31 mouse cellular contexts compared by ENCODE assay signal in genomic region chr1:71983786-71984185, GRCm38 (mm10).
DNase-seq lines count a peak whose midpoint lies in the region; ATAC-seq and TF ChIP-seq lines count a peak whose summit lies in the region.
"Had no signal": no experiment of that assay in that cellular context is flagged by ENCODE, and none has a peak within 500 bp of the region (broad histone marks: within the 10 kb centered on the region; RNA-seq: fewer than 3 reads in every experiment).

No protein-coding gene starts in this region.

- H3K4me1 ChIP-seq in intestine, postnatal 0 days (replicated peaks; ENCODE audit: control insufficient read depth, insufficient read depth, low read length), result no peaks in the 10 kb centered on the region
- H3K4me1 ChIP-seq in intestine, embryonic 15.5 days (replicated peaks), result no peaks in the 10 kb centered on the region
- 0 out of 2 replicates have a peak, but pooled peaks cover 6% of the 10 kb centered on the region for H3K4me1 ChIP-seq in lung, embryonic 15.5 days
- H3K4me1 ChIP-seq in stomach, embryonic 15.5 days, result no peaks in the 10 kb centered on the region
- H3K4me1 ChIP-seq: heart, embryonic 13.5 days; hindbrain, embryonic 10.5 days; hindbrain, embryonic 15.5 days; megakaryocyte, embryonic 14.5 days; midbrain, embryonic 12.5 days; neural tube, embryonic 13.5 days had no signal

- no peak overlapping the region for H3K4me2 ChIP-seq in intestine, postnatal 0 days (replicated peaks; ENCODE audit: low read depth)
- H3K4me2 ChIP-seq in intestine, embryonic 15.5 days (replicated peaks), result no peak overlapping the region
- no peak overlapping the region for H3K4me2 ChIP-seq in lung, embryonic 15.5 days
- H3K4me2 ChIP-seq in stomach, embryonic 15.5 days, result no peak overlapping the region
- H3K4me2 ChIP-seq: heart, embryonic 13.5 days; hindbrain, embryonic 15.5 days; limb, embryonic 15.5 days; midbrain, embryonic 12.5 days; neural tube, embryonic 13.5 days had no signal

- H3K36me3 ChIP-seq in intestine, postnatal 0 days (ENCODE audit: control insufficient read depth, insufficient read depth), result no peaks in the 10 kb centered on the region
- H3K36me3 ChIP-seq in intestine, embryonic 15.5 days, result no peaks in the 10 kb centered on the region
- no peaks in the 10 kb centered on the region for H3K36me3 ChIP-seq in lung, embryonic 15.5 days
- no peaks in the 10 kb centered on the region for H3K36me3 ChIP-seq in stomach, embryonic 15.5 days
- H3K36me3 ChIP-seq: heart, embryonic 13.5 days; hindbrain, embryonic 10.5 days; hindbrain, embryonic 15.5 days; limb, embryonic 10.5 days; limb, embryonic 15.5 days; midbrain, embryonic 12.5 days; neural tube, embryonic 13.5 days had no signal

- TF ChIP-seq CTCF in intestine, postnatal 0 days (IDR thresholded peaks at IDR 0.05; ENCODE audit: low read depth), result peak; percentile 35

- H3K27ac ChIP-seq in intestine, postnatal 0 days (ENCODE audit: low read depth, low read length), result no peak overlapping the region
- H3K27ac ChIP-seq in intestine, embryonic 15.5 days, result no peak overlapping the region
- 0 out of 2 replicates have a peak overlapping the region, but pooled peaks have one; percentile 31 for H3K27ac ChIP-seq in lung, embryonic 15.5 days
- H3K27ac ChIP-seq in stomach, embryonic 15.5 days, result peak overlapping the region; percentile 45; the same call in 1 of the 2 replicates
- H3K27ac ChIP-seq: gastrocnemius, adult 2 months; heart, embryonic 13.5 days; hindbrain, embryonic 10.5 days; hindbrain, embryonic 15.5 days; limb, embryonic 10.5 days; limb, embryonic 15.5 days; liver, embryonic 14.5 days; midbrain, embryonic 12.5 days; neural tube, embryonic 13.5 days had no signal

- no peaks in the 10 kb centered on the region for H3K27me3 ChIP-seq in intestine, postnatal 0 days (replicated peaks; ENCODE audit: control insufficient read depth, insufficient read depth, low read length)
- H3K27me3 ChIP-seq in intestine, embryonic 15.5 days (replicated peaks), result no peaks in the 10 kb centered on the region
- no peaks in the 10 kb centered on the region for H3K27me3 ChIP-seq in lung, embryonic 15.5 days
- no peaks in the 10 kb centered on the region for H3K27me3 ChIP-seq in stomach, embryonic 15.5 days (replicated peaks)
- H3K27me3 ChIP-seq: heart, embryonic 13.5 days; hindbrain, embryonic 15.5 days; limb, embryonic 15.5 days; megakaryocyte, embryonic 14.5 days; midbrain, embryonic 12.5 days; neural tube, embryonic 13.5 days had no signal

- H3K9me3 ChIP-seq in intestine, postnatal 0 days (ENCODE audit: control insufficient read depth), result no peaks in the 10 kb centered on the region
- H3K9me3 ChIP-seq in intestine, embryonic 15.5 days, result no peaks in the 10 kb centered on the region
- no peaks in the 10 kb centered on the region for H3K9me3 ChIP-seq in lung, embryonic 15.5 days
- no peaks in the 10 kb centered on the region for H3K9me3 ChIP-seq in stomach, embryonic 15.5 days
- H3K9me3 ChIP-seq: heart, embryonic 13.5 days; hindbrain, embryonic 10.5 days; hindbrain, embryonic 15.5 days; limb, embryonic 10.5 days; limb, embryonic 15.5 days; megakaryocyte, embryonic 14.5 days; midbrain, embryonic 12.5 days; neural tube, embryonic 13.5 days had no signal

- no peak overlapping the region for H3K4me3 ChIP-seq in intestine, postnatal 0 days (ENCODE audit: low read depth, low read length)
- no peak overlapping the region for H3K4me3 ChIP-seq in intestine, embryonic 15.5 days (replicated peaks)
- no peak overlapping the region for H3K4me3 ChIP-seq in lung, embryonic 15.5 days
- H3K4me3 ChIP-seq in stomach, embryonic 15.5 days (replicated peaks), result no peak overlapping the region
- H3K4me3 ChIP-seq: erythroblast, embryonic 14.5 days; gastrocnemius, adult 2 months; heart, embryonic 13.5 days; hindbrain, embryonic 10.5 days; hindbrain, embryonic 15.5 days; limb, embryonic 10.5 days; limb, embryonic 15.5 days; megakaryocyte, embryonic 14.5 days; midbrain, embryonic 12.5 days; myocyte; neural tube, embryonic 13.5 days had no signal

- no peak for ATAC-seq in intestine, postnatal 0 days
- ATAC-seq in intestine, embryonic 15.5 days, result no peak
- ATAC-seq in lung, embryonic 15.5 days (ENCODE audit: borderline replicate concordance, extremely low read depth, low FRiP score, low TSS enrichment), result no peak
- ATAC-seq in stomach, embryonic 15.5 days (ENCODE audit: insufficient read depth, low FRiP score, low read depth), result no peak
- ATAC-seq: CD4-positive, CD25-positive, alpha-beta regulatory T cell, adult 4 months; forebrain, embryonic 16.5 days had no signal

- no peak overlapping the region for H3K9ac ChIP-seq in intestine, postnatal 0 days (ENCODE audit: low read depth, low read length)
- no peak overlapping the region for H3K9ac ChIP-seq in intestine, embryonic 15.5 days
- no peak overlapping the region for H3K9ac ChIP-seq in lung, embryonic 15.5 days
- no peak overlapping the region for H3K9ac ChIP-seq in stomach, embryonic 15.5 days
- H3K9ac ChIP-seq: heart, embryonic 13.5 days; hindbrain, embryonic 15.5 days; limb, embryonic 15.5 days; liver, embryonic 14.5 days; midbrain, embryonic 12.5 days; neural tube, embryonic 13.5 days had no signal

- DNase-seq in lung, postnatal 25 days (ENCODE audit: low spot score), result no peak
- peak; percentile 56 for DNase-seq in NIH3T3 (ENCODE audit: low read depth)
- DNase-seq in thymus, postnatal 10 days (ENCODE audit: low spot score in 2 of 2), result no peak
- no peak for DNase-seq in urinary bladder, adult 18-20 months (ENCODE audit: low spot score in 2 of 2)
- DNase-seq: adrenal gland, postnatal 10 days; cerebellum, adult 11-12 months; cerebellum, adult 9-11 months; gastrocnemius, adult 2 months; heart, postnatal 10 days; kidney, adult 11 months; kidney, postnatal 25 days; lung, postnatal 4 days; thymus, adult 18-20 months; thymus, postnatal 36 days had no signal

- WGBS in intestine, postnatal 0 days, result 75% methylated on average over 7 of the region's 7 CpGs
- 76% methylated on average over 7 of the region's 7 CpGs for WGBS in intestine, embryonic 15.5 days
- WGBS in lung, embryonic 15.5 days, result 63% methylated on average over 7 of the region's 7 CpGs
- WGBS in stomach, embryonic 15.5 days, result 70% methylated on average over 7 of the region's 7 CpGs

Comparison
In these comparisons a context has a peak if more than half of its experiments do, and no peak if none do; other contexts are left out.
1. H3K27ac ChIP-seq: peak in lung, embryonic 15.5 days (single experiment) and stomach, embryonic 15.5 days (single experiment); none in intestine, postnatal 0 days (single experiment) and intestine, embryonic 15.5 days (single experiment).